Mouse (Mus musculus) C2C12 (cell line): ENCODE data around the gene Snx33. TPM values are rescaled to one million over a fixed set of nuclear protein-coding genes. Genes with fewer than 3 reads are reported as not detected.

Experiments
- H3K27me3 ChIP-seq: one replicate; pipeline ENCODE4 v1.6.1; 2011; ENCODE audit not compliant: control insufficient read depth, insufficient read depth, insufficient read length
- H3K36me3 ChIP-seq: one replicate; pipeline ENCODE4 v1.6.1; 2011; ENCODE audit not compliant: control insufficient read depth, insufficient read depth
- H3K4me3 ChIP-seq: one replicate; pipeline ENCODE4 v1.5.1; 2011; ENCODE audit warnings: mild to moderate bottlenecking, control low read depth; ENCODE audit not compliant: poor library complexity, insufficient read depth, severe bottlenecking
- H3K79me2 ChIP-seq: one replicate; pipeline ENCODE4 v1.6.1; 2011; ENCODE audit not compliant: control insufficient read depth, insufficient read depth
- H3K79me3 ChIP-seq: one replicate; pipeline ENCODE4 v1.6.1; 2011; ENCODE audit warnings: low read depth, control low read depth
- H3ac ChIP-seq: one replicate; pipeline ENCODE3; 2011; ENCODE audit warnings: low read depth; ENCODE audit not compliant: control insufficient read depth, insufficient read length
- CEBPB ChIP-seq: IDR thresholded peaks from one replicate; pipeline ENCODE4 v1.6.1; 2011; ENCODE audit warnings: low read depth, mild to moderate bottlenecking, control low read depth, moderate library complexity
- CTCF ChIP-seq: IDR thresholded peaks from one replicate; pipeline ENCODE4 v1.5.1; 2011; ENCODE audit not compliant: control insufficient read depth, insufficient read depth, insufficient read length
- FOSL1 ChIP-seq: IDR thresholded peaks from one replicate; pipeline ENCODE4 v1.8.0; 2011; ENCODE audit warnings: mild to moderate bottlenecking, low read length; ENCODE audit not compliant: poor library complexity, insufficient read depth, severe bottlenecking
- MAX ChIP-seq: IDR thresholded peaks from one replicate; pipeline ENCODE4 v1.6.1; 2011; ENCODE audit warnings: mild to moderate bottlenecking, control low read depth
- MYOD1 ChIP-seq: IDR thresholded peaks from one replicate; pipeline ENCODE4 v1.6.1; 2011; ENCODE audit warnings: low read depth; ENCODE audit not compliant: control insufficient read depth, insufficient read length
- MYOG ChIP-seq: IDR thresholded peaks from one replicate; pipeline ENCODE4 v1.6.1; 2011; ENCODE audit not compliant: control insufficient read depth, insufficient read length; ENCODE audit errors: extremely low read depth
- USF1 ChIP-seq: IDR thresholded peaks from one replicate; pipeline ENCODE4 v1.6.1; 2011; ENCODE audit warnings: low read depth, mild to moderate bottlenecking, control low read depth, moderate library complexity
- polyA plus RNA-seq: library from polyadenylated mRNA; unstranded; fragments of >200 nt; fragmentation: generic; extraction: Trizol; gene quantifications from one replicate; pipeline ENCODE4 v1.2.1, GENCODE M21; 2012; ENCODE audit warnings: missing spikeins

Gene Snx33
- polyA plus RNA-seq, 1 experiment, result 5.7 TPM

- Histone ChIP-seq H3K36me3 (no peaks in the 10 kb centered on the region), H3K79me3 (peaks cover 21% of the 10 kb centered on the region), H3K27me3 (no peaks in the 10 kb centered on the region), H3K79me2 (peaks cover 32% of the 10 kb centered on the region), H3ac (no peak overlapping the region), H3K4me3 (peak overlapping the region; percentile 74)
- TF ChIP-seq MAX, result no peak
- no peak for TF ChIP-seq MYOG
- TF ChIP-seq FOSL1, result no peak
- TF ChIP-seq USF1, result no peak
- no peak for TF ChIP-seq MYOD1
- TF ChIP-seq CTCF, result no peak
- no peak for TF ChIP-seq CEBPB
These were observed 10.2 kb upstream of the Snx33 start for GRCm38 (mm10) chr9:56938374-56938773.

GRCm38 (mm10) chr9:56937223-56938160 is 9.3 kb upstream of the Snx33 start, which contains the start of gene Imp3:
Gene Imp3 (plus strand): TSS chr9:56937475.
- peaks cover 21% of the 10 kb centered on the region for H3K79me3 ChIP-seq
- no peaks in the 10 kb centered on the region for H3K36me3 ChIP-seq
- peak within 1 kb of the TSS; percentile 74 for H3K4me3 ChIP-seq
- peaks cover 32% of the 10 kb centered on the region for H3K79me2 ChIP-seq
- peak within 1 kb of the TSS; percentile 95 for H3ac ChIP-seq
- no peaks in the 10 kb centered on the region for H3K27me3 ChIP-seq
- no peak for TF ChIP-seq FOSL1
- peak; percentile 59 for TF ChIP-seq MAX
- peak; percentile 75 for TF ChIP-seq CTCF

- peaks cover 21% of the 10 kb centered on the region for H3K79me3 ChIP-seq
- H3K36me3 ChIP-seq, result no peaks in the 10 kb centered on the region
- no peaks in the 10 kb centered on the region for H3K27me3 ChIP-seq
- peaks cover 32% of the 10 kb centered on the region for H3K79me2 ChIP-seq
- H3ac ChIP-seq, result no peak overlapping the region
- TF ChIP-seq MYOG, result no peak
- TF ChIP-seq USF1, result no peak
- TF ChIP-seq MYOD1, result no peak
- TF ChIP-seq MAX, result no peak
- TF ChIP-seq CEBPB, result no peak
- no peak for TF ChIP-seq CTCF
- TF ChIP-seq FOSL1, result no peak
- H3K4me3 ChIP-seq, result peak overlapping the region; percentile 74
These were observed 8.7 kb upstream of the Snx33 start for GRCm38 (mm10) chr9:56936861-56937222.

- no peaks in the 10 kb centered on the region for H3K79me3 ChIP-seq
These were observed 2.4 kb upstream of the Snx33 start for GRCm38 (mm10) chr9:56930556-56930955.

GRCm38 (mm10) chr9:56929496-56929895 is 1.3 kb upstream of the Snx33 start:
- no peak overlapping the region for H3ac ChIP-seq
- H3K4me3 ChIP-seq, result no peak overlapping the region
- H3K79me3 ChIP-seq, result no peaks in the 10 kb centered on the region
- no peaks in the 10 kb centered on the region for H3K36me3 ChIP-seq
- peak; percentile 7 for TF ChIP-seq MYOD1
- no peak for TF ChIP-seq MYOG
- H3K27me3 ChIP-seq, result no peaks in the 10 kb centered on the region
- peaks cover 28% of the 10 kb centered on the region for H3K79me2 ChIP-seq

More at GRCm38 (mm10) chr9:56930556-56930955, 2.4 kb upstream of the Snx33 start:
- Histone ChIP-seq H3ac (no peak overlapping the region), H3K36me3 (no peaks in the 10 kb centered on the region), H3K27me3 (no peaks in the 10 kb centered on the region), H3K4me3 (no peak overlapping the region), H3K79me2 (peaks cover 22% of the 10 kb centered on the region)
- TF ChIP-seq MYOD1, result no peak
- TF ChIP-seq MAX, result no peak
- TF ChIP-seq CTCF, result no peak
- no peak for TF ChIP-seq MYOG
